ENCODE assay signal across 9 mouse cellular contexts in the genomic region with DNA sequence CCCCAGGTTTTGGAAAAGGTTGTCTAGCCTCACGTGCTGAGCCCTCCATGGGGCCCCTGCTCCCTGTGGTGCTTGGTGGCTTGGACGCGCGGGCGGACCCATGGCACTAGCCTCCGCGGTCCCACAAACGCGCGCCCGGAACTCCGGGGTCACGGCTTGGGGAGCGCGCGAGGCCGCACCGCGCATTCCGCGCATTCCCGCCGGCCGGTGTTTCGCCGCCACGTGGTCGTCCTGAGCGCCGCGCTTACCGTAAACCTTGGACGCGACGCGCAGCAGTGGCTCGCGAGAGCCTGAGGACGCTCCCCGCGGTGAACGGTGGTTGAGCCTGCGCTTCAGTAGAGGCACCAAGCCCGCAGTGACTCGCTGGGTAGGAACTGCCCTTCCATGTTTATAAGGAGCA. TPM values are rescaled to one million over a fixed set of nuclear protein-coding genes. Genes with fewer than 3 reads are reported as not detected.
DNase-seq lines count a peak whose midpoint lies in the region; ATAC-seq and TF ChIP-seq lines count a peak whose summit lies in the region.
"Had no signal": no experiment of that assay in that cellular context is flagged by ENCODE, and none has a peak within 500 bp of the region (broad histone marks: within the 10 kb centered on the region; RNA-seq: fewer than 3 reads in every experiment).

No protein-coding gene starts in this region.

- WGBS in embryonic facial prominence, embryonic 15.5 days: under 1% methylated on average over 45 of the region's 45 CpGs
- WGBS in heart, embryonic 14.5 days: under 1% methylated on average over 45 of the region's 45 CpGs
- WGBS in kidney, embryonic 16.5 days: under 1% methylated on average over 39 of the region's 45 CpGs
- under 1% methylated on average over 45 of the region's 45 CpGs for WGBS in lung, adult 2 months
- WGBS in olfactory bulb, adult 2 months: 1% methylated on average over 45 of the region's 45 CpGs

- peak overlapping the region; percentile 95 for H3K4me2 ChIP-seq in embryonic facial prominence, embryonic 15.5 days (replicated peaks)
- peak overlapping the region; percentile 94 for H3K4me2 ChIP-seq in heart, embryonic 14.5 days (ENCODE audit: low read length)
- peak overlapping the region; percentile 96 for H3K4me2 ChIP-seq in kidney, embryonic 16.5 days (replicated peaks; ENCODE audit: low read depth, low read length)

- no peaks in the 10 kb centered on the region for H3K36me3 ChIP-seq in embryonic facial prominence, embryonic 15.5 days
- no peaks in the 10 kb centered on the region for H3K36me3 ChIP-seq in heart, embryonic 14.5 days (ENCODE audit: control insufficient read depth, insufficient read depth, low read length)
- H3K36me3 ChIP-seq in kidney, embryonic 16.5 days (ENCODE audit: insufficient read depth, low read length): no peaks in the 10 kb centered on the region

- DNase-seq in B cell, adult 2 months: peak; percentile 53 to 59
- peak; percentile 43 for DNase-seq in adipocyte (ENCODE audit: low spot score)
- peak; percentile 83 for DNase-seq in lung, adult 2 months
- DNase-seq in urinary bladder, postnatal 25 days (ENCODE audit: low spot score): peak; percentile 78

- no peak overlapping the region for H3K27ac ChIP-seq in embryonic facial prominence, embryonic 15.5 days (replicated peaks)
- H3K27ac ChIP-seq in heart, embryonic 14.5 days (replicated peaks in 1 of 2; ENCODE audit: control insufficient read depth in 1 of 2, insufficient read depth in 1 of 2, low read depth in 2 of 2, low read length in 2 of 2): peak overlapping the region; percentile 3 to 63; a peak in 3 of 4 replicates
- peak overlapping the region; percentile 98 for H3K27ac ChIP-seq in kidney, embryonic 16.5 days (ENCODE audit: low read length)
- H3K27ac ChIP-seq in olfactory bulb, adult 2 months (ENCODE audit: insufficient read depth, low read depth, low read length): no peak overlapping the region

- TF ChIP-seq POLR2A in lung, adult 2 months (IDR thresholded peaks at IDR 0.05; ENCODE audit: borderline replicate concordance, extremely low read depth, low read depth, low read length): 0 out of 2 replicates have a peak, but pooled peaks have one; percentile 13
- TF ChIP-seq POLR2A in olfactory bulb, adult 2 months (IDR thresholded peaks at IDR 0.05; ENCODE audit: insufficient read depth, low read depth, low read length): no peak

- no peaks in the 10 kb centered on the region for H3K27me3 ChIP-seq in embryonic facial prominence, embryonic 15.5 days
- H3K27me3 ChIP-seq in heart, embryonic 14.5 days (ENCODE audit: control insufficient read depth, insufficient read depth, low read length): no peaks in the 10 kb centered on the region
- no peaks in the 10 kb centered on the region for H3K27me3 ChIP-seq in kidney, embryonic 16.5 days (ENCODE audit: insufficient read depth, low read length)

- peak overlapping the region; percentile 65 for H3K4me3 ChIP-seq in embryonic facial prominence, embryonic 15.5 days (replicated peaks)
- peak overlapping the region; percentile 39 to 74 for H3K4me3 ChIP-seq in heart, embryonic 14.5 days (ENCODE audit: control insufficient read depth in 1 of 2, insufficient read depth in 1 of 2, low read depth in 1 of 2, low read length in 2 of 2)
- H3K4me3 ChIP-seq in kidney, embryonic 16.5 days (ENCODE audit: low read length): peak overlapping the region; percentile 85
- peak overlapping the region; percentile 39 for H3K4me3 ChIP-seq in lung, adult 2 months (replicated peaks; ENCODE audit: extremely low read depth, low read depth, low read length)
- peak overlapping the region; percentile 51 for H3K4me3 ChIP-seq in olfactory bulb, adult 2 months (ENCODE audit: insufficient read depth, low read depth, low read length)

- peaks cover 50% of the 10 kb centered on the region for H3K4me1 ChIP-seq in embryonic facial prominence, embryonic 15.5 days
- peaks cover 16 to 18% of the 10 kb centered on the region in 2 experiments for H3K4me1 ChIP-seq in heart, embryonic 14.5 days (ENCODE audit: control insufficient read depth in 2 of 2, insufficient read depth in 2 of 2, low read length in 2 of 2)
- H3K4me1 ChIP-seq in kidney, embryonic 16.5 days (ENCODE audit: insufficient read depth, low read length): peaks cover 24% of the 10 kb centered on the region
- peaks cover 6% of the 10 kb centered on the region for H3K4me1 ChIP-seq in lung, adult 2 months (ENCODE audit: control insufficient read depth, insufficient read depth, low read length)
- H3K4me1 ChIP-seq in olfactory bulb, adult 2 months (ENCODE audit: control insufficient read depth, insufficient read depth, low read length): peaks cover 40% of the 10 kb centered on the region

- H3K9me3 ChIP-seq in embryonic facial prominence, embryonic 15.5 days (replicated peaks): no peaks in the 10 kb centered on the region
- H3K9me3 ChIP-seq in heart, embryonic 14.5 days (ENCODE audit: control insufficient read depth, low read length): no peaks in the 10 kb centered on the region
- H3K9me3 ChIP-seq in kidney, embryonic 16.5 days (ENCODE audit: low read length): no peaks in the 10 kb centered on the region

- peak overlapping the region; percentile 23; the same call in 1 of the 2 replicates for H3K9ac ChIP-seq in embryonic facial prominence, embryonic 15.5 days
- peak overlapping the region; percentile 59 for H3K9ac ChIP-seq in heart, embryonic 14.5 days (ENCODE audit: low read length)
- peak overlapping the region; percentile 67 for H3K9ac ChIP-seq in kidney, embryonic 16.5 days (replicated peaks; ENCODE audit: low read length)

- peak; percentile 20; the same call in 1 of the 2 replicates for ATAC-seq in embryonic facial prominence, embryonic 15.5 days (ENCODE audit: insufficient number of reproducible peaks, low FRiP score, low TSS enrichment, low read depth)
- ATAC-seq in heart, embryonic 14.5 days (ENCODE audit: insufficient number of reproducible peaks, insufficient read depth, low FRiP score, low read depth): no peak
- ATAC-seq in kidney, embryonic 16.5 days (ENCODE audit: low FRiP score, low TSS enrichment): peak; percentile 29

- TF ChIP-seq CTCF in lung, adult 2 months (IDR thresholded peaks at IDR 0.05; ENCODE audit: insufficient read depth, low read length): no peak
- TF ChIP-seq CTCF in olfactory bulb, adult 2 months (IDR thresholded peaks at IDR 0.05; ENCODE audit: insufficient read depth, low read depth, low read length): no peak

RNA-seq across cellular contexts. Expression of gene Ccnd1, which starts 3.5 kb away (rescaled TPM):
- 134 and 143 TPM in 2 replicates for polyA plus RNA-seq in embryonic facial prominence, embryonic 15.5 days (2015; fragmentation: Nextera tagmentation; extraction: Ambion mirVana)
- 48.7 and 63.7 TPM in 2 replicates for polyA plus RNA-seq in heart, embryonic 14.5 days (2014; fragmentation: Nextera tagmentation; extraction: Ambion mirVana)
- 185 and 234 TPM in 2 replicates for polyA plus RNA-seq in kidney, embryonic 16.5 days (2015; fragmentation: Nextera tagmentation; extraction: Ambion mirVana)
- 106 and 138 TPM in 2 replicates for polyA plus RNA-seq in lung, adult 2 months (2012; rRNA removed)
- not detected in 2 replicates for polyA plus RNA-seq in olfactory bulb, adult 2 months (2012; ENCODE audit: insufficient read depth, insufficient read length, low replicate concordance, missing spikeins)

RNA-seq across cellular contexts. Expression of gene LTO1, which starts 28.4 kb away (rescaled TPM):
- polyA plus RNA-seq in embryonic facial prominence, embryonic 15.5 days (2015; fragmentation: Nextera tagmentation; extraction: Ambion mirVana): 26.6 and 29.5 TPM in 2 replicates
- 16.1 and 19.2 TPM in 2 replicates for polyA plus RNA-seq in heart, embryonic 14.5 days (2014; fragmentation: Nextera tagmentation; extraction: Ambion mirVana)
- 31.4 and 33.7 TPM in 2 replicates for polyA plus RNA-seq in kidney, embryonic 16.5 days (2015; fragmentation: Nextera tagmentation; extraction: Ambion mirVana)
- 13.5 and 17.7 TPM in 2 replicates for polyA plus RNA-seq in lung, adult 2 months (2012; rRNA removed)
- polyA plus RNA-seq in olfactory bulb, adult 2 months (2012; ENCODE audit: insufficient read depth, insufficient read length, low replicate concordance, missing spikeins): not detected in 2 replicates

RNA-seq across cellular contexts. Expression of gene Fgf15, which starts 46.9 kb away (rescaled TPM):
- polyA plus RNA-seq in embryonic facial prominence, embryonic 15.5 days (2015; fragmentation: Nextera tagmentation; extraction: Ambion mirVana): 1.00 and 1.6 TPM in 2 replicates
- polyA plus RNA-seq in heart, embryonic 14.5 days (2014; fragmentation: Nextera tagmentation; extraction: Ambion mirVana): not detected in 2 replicates
- 2.9 and 3.1 TPM in 2 replicates for polyA plus RNA-seq in kidney, embryonic 16.5 days (2015; fragmentation: Nextera tagmentation; extraction: Ambion mirVana)
- not detected in 2 replicates for polyA plus RNA-seq in lung, adult 2 months (2012; rRNA removed)
- polyA plus RNA-seq in olfactory bulb, adult 2 months (2012; ENCODE audit: insufficient read depth, insufficient read length, low replicate concordance, missing spikeins): not detected in 2 replicates
- polyA plus RNA-seq: frontal cortex, adult 2 months had no signal

Comparison
In these comparisons a context has a peak if more than half of its experiments do, and no peak if none do; other contexts are left out.
1. H3K27ac ChIP-seq: peak in heart, embryonic 14.5 days (2 of 2) and kidney, embryonic 16.5 days (single experiment); none in embryonic facial prominence, embryonic 15.5 days (single experiment) and olfactory bulb, adult 2 months (single experiment).
2. RNA of gene Ccnd1, which starts 3.5 kb away (polyA plus RNA-seq): 185 to 234 TPM in kidney, embryonic 16.5 days, 134 to 143 TPM in embryonic facial prominence, embryonic 15.5 days, 106 to 138 TPM in lung, adult 2 months and 48.7 to 63.7 TPM in heart, embryonic 14.5 days; not detected in olfactory bulb, adult 2 months; every median in the first group is over 10 times any median in the second.
3. RNA of gene LTO1, which starts 28.4 kb away (polyA plus RNA-seq): 31.4 to 33.7 TPM in kidney, embryonic 16.5 days, 26.6 to 29.5 TPM in embryonic facial prominence, embryonic 15.5 days, 16.1 to 19.2 TPM in heart, embryonic 14.5 days and 13.5 to 17.7 TPM in lung, adult 2 months; not detected in olfactory bulb, adult 2 months; every median in the first group is over 10 times any median in the second.
4. Peak in every context shown above with its lines, with median percentiles within 50 percentile points of each other: DNase-seq, H3K4me2 ChIP-seq, H3K4me3 ChIP-seq and H3K9ac ChIP-seq.